Mouse (Mus musculus) spleen, adult 2 months (tissue): Measurements from ENCODE around the gene Ano7. TPM values are rescaled to one million over a fixed set of nuclear protein-coding genes. Genes with fewer than 3 reads are reported as not detected.
"Not testable (repeated sequence)": the region's sequence is repeated elsewhere in the genome, so short reads cannot be mapped to it uniquely, and the experiment has no call there.

ENCODE experiments used
- DNase-seq, 2 experiments: peaks; one replicate each; pipeline versions ENCODE4 v3.0.0 to v3.0.0-alpha.2; 2012 to 2021; ENCODE audit warnings: low spot score in 2 of 2, low read depth in 1 of 2
- H3K27ac ChIP-seq: fragments of 200-500 bp; 2 replicates; pipeline ENCODE4 v1.5.1; 2012; ENCODE audit warnings: low read length, inconsistent platforms; ENCODE audit not compliant: insufficient read depth
- H3K27me3 ChIP-seq: fragments of 200-500 bp; 2 replicates; pipeline ENCODE4 v1.6.1; 2012; ENCODE audit warnings: mild to moderate bottlenecking, moderate library complexity, low read length, inconsistent platforms; ENCODE audit not compliant: control insufficient read depth, insufficient read depth
- H3K36me3 ChIP-seq: fragments of 200-500 bp; 2 replicates; pipeline ENCODE4 v1.6.1; 2012; ENCODE audit warnings: mild to moderate bottlenecking, low read length, inconsistent platforms; ENCODE audit not compliant: control insufficient read depth, insufficient read depth
- H3K4me1 ChIP-seq: fragments of 200-500 bp; 2 replicates; pipeline ENCODE4 v1.6.1; 2011; ENCODE audit warnings: inconsistent platforms; ENCODE audit not compliant: control insufficient read depth, insufficient read depth, insufficient read length
- H3K4me3 ChIP-seq: fragments of 200-500 bp; 2 replicates; pipeline ENCODE4 v1.5.1; 2011; ENCODE audit warnings: mild to moderate bottlenecking, inconsistent platforms; ENCODE audit not compliant: insufficient read depth, insufficient read length; ENCODE audit errors: extremely low read depth
- CTCF ChIP-seq: fragments of 200-500 bp; IDR thresholded peaks from 2 replicates; pipeline ENCODE4 v1.5.1; 2011; ENCODE audit warnings: mild to moderate bottlenecking, inconsistent platforms; ENCODE audit not compliant: insufficient read depth, insufficient read length, insufficient replicate concordance; ENCODE audit errors: extremely low read depth
- POLR2A ChIP-seq: fragments of 200-500 bp; IDR thresholded peaks from 2 replicates; pipeline ENCODE4 v1.6.1; 2011; ENCODE audit warnings: low read depth, low read length, inconsistent platforms
- WGBS: fragments of 180-500 bp; shearing (Covaris S2); methylation state at CpG from one replicate; pipeline ENCODE4 v1.1.7; 2018; 5-methylcytosine and 5-hydroxymethylcytosine counted together
- polyA plus RNA-seq: library from polyadenylated mRNA; depleted of rRNA; stranded (reverse); fragments of >200 nt; gene quantifications from 2 replicates; pipeline ENCODE4 v1.2.3, GENCODE M21; 2012; rRNA removed

Ano7 gene
- polyA plus RNA-seq, 1 experiment = 0.85 TPM

DNA sequence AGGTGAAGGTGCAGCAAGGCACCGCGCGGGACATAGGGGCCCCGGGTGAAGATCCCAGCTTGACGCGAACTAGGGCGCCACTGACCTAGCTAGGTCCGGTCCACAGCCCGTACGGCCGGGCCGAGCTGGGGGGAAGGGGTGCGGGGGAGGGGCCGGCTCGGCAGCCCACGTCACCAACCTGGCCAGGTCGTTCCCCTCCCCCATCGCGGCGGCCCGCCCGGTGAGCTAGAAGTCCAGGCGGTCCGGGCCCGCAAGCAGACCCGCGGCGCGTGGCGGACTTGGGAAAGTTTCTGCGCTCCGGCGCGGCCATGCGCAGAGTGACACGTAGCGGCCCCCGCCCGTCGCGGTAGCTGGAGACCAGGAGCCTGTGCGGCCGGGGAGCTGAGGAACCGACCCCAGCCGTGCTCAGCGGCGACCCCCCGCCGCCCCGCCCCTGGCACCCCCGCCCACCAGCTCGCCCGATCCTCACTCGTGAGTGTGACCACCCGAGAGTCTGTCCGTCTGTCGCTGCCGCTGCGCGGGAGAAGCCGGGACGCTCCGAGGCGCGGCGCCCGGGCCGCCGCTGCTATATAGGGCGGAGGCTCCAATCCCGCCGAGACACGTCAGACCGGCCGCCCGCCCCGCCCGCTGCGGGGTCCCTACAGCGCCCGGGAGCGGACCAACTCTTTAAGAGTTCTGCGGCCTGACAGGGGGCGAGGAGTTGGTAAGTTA lies 71.5 kb downstream of the Ano7 start:
- peak overlapping the region; percentile 83 for H3K27ac ChIP-seq
- H3K4me3 ChIP-seq = peak overlapping the region; percentile 87
- under 1% methylated on average over 68 of the region's 84 CpGs for WGBS
- H3K4me1 ChIP-seq = 0 out of 2 replicates have a peak, but pooled peaks cover 2% of the 10 kb centered on the region
- no peaks in the 10 kb centered on the region for H3K27me3 ChIP-seq
- peak in 1 of 2 experiments; percentile 62 for DNase-seq
- peaks cover 5% of the 10 kb centered on the region; the same call in 1 of the 2 replicates for H3K36me3 ChIP-seq
- TF ChIP-seq CTCF = no peak
- peak; percentile 70; the same call in 1 of the 2 replicates for TF ChIP-seq POLR2A

GRCm38 (mm10) chr1:93445822-93446162 lies 72.1 kb downstream of the Ano7 start:
- Histone ChIP-seq H3K4me1 (0 out of 2 replicates have a peak, but pooled peaks cover 2% of the 10 kb centered on the region), H3K36me3 (peaks cover 2% of the 10 kb centered on the region; the same call in 1 of the 2 replicates), H3K4me3 (peak overlapping the region; percentile 87), H3K27me3 (no peaks in the 10 kb centered on the region), H3K27ac (peak overlapping the region; percentile 83)
- TF ChIP-seq POLR2A (no peak), CTCF (no peak)
- DNase-seq = no peak
- WGBS = 10% methylated on average over 3 of the region's 3 CpGs

DNA sequence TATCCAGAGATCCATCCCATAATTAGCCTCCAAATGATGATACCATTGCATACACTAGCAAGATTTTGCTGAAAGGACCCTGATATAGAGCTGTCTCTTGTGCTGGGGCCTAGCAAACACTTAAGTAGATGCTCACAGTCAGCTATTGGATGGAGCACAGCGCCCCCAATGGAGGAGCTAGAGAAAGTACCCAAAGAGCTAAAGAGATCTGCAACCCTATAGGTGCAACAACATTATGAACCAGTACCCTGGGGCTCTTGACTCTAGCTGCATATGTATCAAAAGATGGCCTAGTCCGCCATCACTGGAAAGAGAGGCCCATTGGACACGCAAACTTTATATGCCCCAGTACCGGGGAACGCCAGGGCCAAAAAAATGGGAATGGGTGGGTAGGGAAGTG lies 76.4 kb downstream of the Ano7 start:
- H3K27ac ChIP-seq, H3K4me1 ChIP-seq, H3K4me3 ChIP-seq, DNase-seq, H3K36me3 ChIP-seq, H3K27me3 ChIP-seq: not testable (repeated sequence)
- 82% methylated on average over 5 of the region's 5 CpGs for WGBS

- TF ChIP-seq POLR2A = no peak
- TF ChIP-seq CTCF = no peak
- Histone ChIP-seq H3K27ac (no peak overlapping the region), H3K27me3 (no peaks in the 10 kb centered on the region), H3K4me3 (no peak overlapping the region), H3K36me3 (peaks cover 1% of the 10 kb centered on the region; the same call in 1 of the 2 replicates), H3K4me1 (no peaks in the 10 kb centered on the region)
- DNase-seq = no peak
Observed at GRCm38 (mm10) chr1:93453721-93454255, 80.1 kb downstream of the Ano7 start.

Other genes with a start within 250 kb of the Ano7 start
- gene Agxt, start 238.7 kb upstream of the Ano7 start, polyA plus RNA-seq = not detected in 2 replicates
- gene 2310007B03Rik, start 213.0 kb upstream of the Ano7 start, polyA plus RNA-seq = not detected in 2 replicates
- gene Crocc2, start 205.2 kb upstream of the Ano7 start, polyA plus RNA-seq = 0.08 and 0.16 TPM in 2 replicates
- 12.5 and 12.8 TPM in 2 replicates for gene Sned1, start 138.1 kb upstream of the Ano7 start, polyA plus RNA-seq
- 3.8 and 4.0 TPM in 2 replicates for gene Mterf4, start 68.0 kb upstream of the Ano7 start, polyA plus RNA-seq
- gene Ppp1r7, start 31.1 kb upstream of the Ano7 start, polyA plus RNA-seq = 2.3 and 2.6 TPM in 2 replicates
- gene Pask, start 30.4 kb upstream of the Ano7 start, polyA plus RNA-seq = 1.5 and 1.7 TPM in 2 replicates
- 22.7 and 24.3 TPM in 2 replicates for gene Hdlbp, start 104.9 kb downstream of the Ano7 start, polyA plus RNA-seq
- 1.4 and 1.7 TPM in 2 replicates for gene Farp2, start 138.1 kb downstream of the Ano7 start, polyA plus RNA-seq